Mouse (Mus musculus) telencephalon, adult 2 months (tissue): ENCODE results near the gene Dqx1.

Source experiments
- DNase-seq: peaks from one replicate; pipeline ENCODE4 v3.0.0-alpha.2; 2011; ENCODE audit warnings: low read depth, low spot score

Dqx1 gene

DNA sequence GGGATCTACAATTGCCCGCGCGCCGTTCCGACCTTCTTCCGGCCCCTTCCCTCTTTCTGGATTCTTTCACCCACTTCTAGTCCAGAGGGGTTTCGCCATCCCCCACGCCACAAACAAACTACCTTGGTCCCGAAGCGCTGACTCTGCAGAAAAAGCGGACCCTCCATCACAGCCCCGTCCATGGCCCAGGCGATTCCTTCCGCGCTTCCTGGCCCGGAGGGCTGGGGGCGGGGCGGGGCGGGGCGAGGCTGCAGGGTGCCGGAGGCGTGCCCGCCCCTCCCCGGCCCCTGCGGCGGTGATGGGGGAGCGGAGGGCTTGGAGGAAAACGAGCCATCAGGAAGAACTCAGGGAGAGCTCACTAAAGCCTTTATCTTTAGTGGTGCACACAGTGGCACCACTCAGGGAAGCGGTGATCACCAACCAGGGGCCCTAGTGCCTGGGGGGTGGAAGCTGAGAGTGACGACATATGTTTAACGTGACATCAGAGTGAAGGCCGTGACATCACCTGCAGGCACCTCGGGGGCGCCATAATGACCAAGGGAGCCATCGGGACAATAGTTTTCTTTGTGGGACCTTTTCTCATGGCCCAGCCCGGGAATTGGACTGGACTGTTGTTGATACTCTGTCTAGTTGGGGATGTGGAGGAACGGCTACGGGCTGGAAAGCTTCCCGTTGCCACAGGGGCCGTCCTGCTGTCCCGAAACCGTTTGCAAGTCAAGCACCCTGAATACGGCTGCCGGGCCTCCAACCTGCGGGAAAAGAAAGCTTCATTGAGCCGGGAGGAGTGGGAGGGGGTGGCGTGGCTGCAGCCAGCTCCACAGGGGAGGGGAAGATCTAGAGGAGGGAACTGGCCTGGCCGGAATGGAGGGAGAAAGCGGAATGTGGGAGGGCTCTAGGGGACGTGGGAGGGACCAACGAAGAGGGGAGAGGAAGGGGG is 24.1 kb upstream of the Dqx1 start, which contains the start of the genes Dok1 and Loxl3:
Dok1 (minus strand) TSS at position 223 of the 937 bp plus-strand sequence.
Loxl3 (plus strand) TSS at position 925 of the 937 bp plus-strand sequence.
- no peak for DNase-seq

DNA sequence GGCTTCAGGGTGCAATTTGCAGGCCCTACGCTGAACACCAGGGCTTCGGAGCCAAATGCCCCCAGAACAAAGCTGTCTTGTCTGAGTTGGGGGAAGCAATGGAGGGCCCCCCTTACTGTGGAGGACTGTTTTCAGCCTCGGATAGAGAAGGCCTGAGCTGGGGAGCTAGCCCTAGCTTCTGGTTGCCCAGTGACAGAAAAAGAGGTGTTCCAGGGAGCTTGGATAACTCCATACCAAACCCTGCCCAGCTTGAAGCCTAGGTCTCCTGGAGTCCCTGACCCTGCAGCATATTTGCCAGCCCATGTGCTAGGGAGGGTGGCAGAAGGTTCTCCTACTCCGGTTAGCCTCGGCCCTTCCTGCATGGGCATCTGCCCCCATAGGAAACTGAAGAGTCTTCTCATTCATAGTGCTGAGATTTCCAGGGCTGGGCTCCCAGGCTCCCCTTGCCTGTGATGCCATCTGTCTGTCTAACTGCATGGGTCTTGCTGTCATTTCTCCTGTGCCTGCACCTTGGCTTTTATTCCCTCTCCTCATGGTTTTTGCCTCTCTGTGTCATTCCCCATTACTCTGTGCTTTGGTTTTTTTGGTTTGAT is 23.1 kb upstream of the Dqx1 start:
- no peak for DNase-seq

DNA sequence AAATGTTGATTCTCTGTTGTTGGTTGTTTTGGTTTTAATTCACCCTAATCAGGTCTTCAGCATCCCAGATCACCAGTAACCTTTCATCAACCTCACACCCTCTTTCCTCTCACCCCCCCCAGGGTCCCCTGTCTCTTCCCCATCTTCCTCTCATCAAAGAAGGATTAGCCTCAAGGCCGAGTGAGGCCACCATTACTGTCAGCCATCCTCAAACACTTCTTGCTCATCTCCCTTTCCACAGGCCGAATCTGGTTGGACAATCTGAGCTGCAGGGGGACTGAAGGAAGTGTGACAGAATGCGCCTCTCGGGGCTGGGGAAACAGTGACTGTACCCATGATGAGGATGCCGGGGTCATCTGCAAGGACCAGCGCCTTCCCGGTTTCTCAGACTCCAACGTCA is 20.5 kb upstream of the Dqx1 start:
- DNase-seq: no peak

DNA sequence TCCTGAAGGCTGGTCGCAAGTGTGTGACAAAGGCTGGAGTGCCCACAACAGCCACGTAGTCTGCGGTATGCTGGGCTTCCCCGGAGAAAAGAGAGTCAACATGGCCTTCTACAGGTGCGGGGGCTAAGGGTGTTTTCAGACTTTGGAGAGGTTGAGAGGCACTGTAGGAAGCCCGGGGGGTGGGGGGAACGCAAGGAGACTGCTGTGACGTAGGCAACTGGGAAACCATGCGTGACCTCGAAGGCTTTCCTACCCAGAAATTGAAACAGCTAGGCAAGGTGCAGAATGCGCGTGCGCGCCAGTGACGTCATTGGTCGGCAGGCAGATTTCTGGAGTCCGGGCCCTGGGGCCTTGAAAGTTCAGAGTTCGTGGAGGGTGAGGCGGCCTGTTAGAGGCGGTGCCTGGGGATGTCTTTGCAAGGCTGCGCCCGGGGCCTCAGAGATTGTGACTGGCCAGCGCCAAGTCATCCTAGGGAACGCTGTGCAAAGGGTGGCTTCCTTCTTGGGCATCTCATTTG is 19.1 kb upstream of the Dqx1 start:
- DNase-seq: no peak

DNA sequence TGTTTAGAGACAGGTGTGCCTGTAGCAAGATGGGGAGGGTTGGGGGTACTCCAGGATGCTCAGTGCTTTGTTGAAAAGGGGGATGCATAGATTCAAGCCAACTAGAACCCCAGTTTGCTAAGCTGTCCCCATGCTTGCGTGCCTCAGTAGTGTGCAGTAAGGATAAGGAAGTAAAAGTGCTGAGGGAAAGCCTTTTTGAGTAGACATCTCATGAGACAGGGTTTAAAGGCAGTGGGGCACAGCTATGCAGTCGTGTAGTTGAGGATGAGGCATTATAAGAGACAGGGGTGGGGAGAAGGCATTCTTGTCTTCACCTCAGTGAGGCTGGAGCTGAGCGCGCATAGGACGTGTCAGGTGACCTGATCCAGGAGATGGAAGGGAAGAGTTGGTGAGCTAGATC is 17.0 kb upstream of the Dqx1 start:
- no peak for DNase-seq

DNA sequence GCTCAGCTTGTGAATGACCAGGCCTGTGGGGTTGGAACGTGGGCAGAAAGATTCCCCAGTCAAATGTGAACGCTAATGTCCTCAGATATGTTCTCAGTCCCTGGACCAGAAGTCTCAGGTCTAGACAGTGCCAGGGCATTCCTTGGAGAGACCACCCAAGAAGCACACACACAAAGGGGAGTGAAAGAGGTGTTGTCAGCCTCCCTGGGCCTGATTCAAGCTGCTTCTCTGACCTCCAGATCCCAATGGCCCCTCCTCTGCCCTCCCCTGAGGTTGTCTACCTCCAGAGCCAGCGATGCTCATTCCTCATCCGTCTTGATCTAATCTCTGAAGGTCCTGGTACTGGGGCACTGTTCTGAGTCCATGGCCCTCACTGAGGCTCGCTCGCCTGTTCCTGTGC is 14.1 kb upstream of the Dqx1 start:
- no peak for DNase-seq

DNA sequence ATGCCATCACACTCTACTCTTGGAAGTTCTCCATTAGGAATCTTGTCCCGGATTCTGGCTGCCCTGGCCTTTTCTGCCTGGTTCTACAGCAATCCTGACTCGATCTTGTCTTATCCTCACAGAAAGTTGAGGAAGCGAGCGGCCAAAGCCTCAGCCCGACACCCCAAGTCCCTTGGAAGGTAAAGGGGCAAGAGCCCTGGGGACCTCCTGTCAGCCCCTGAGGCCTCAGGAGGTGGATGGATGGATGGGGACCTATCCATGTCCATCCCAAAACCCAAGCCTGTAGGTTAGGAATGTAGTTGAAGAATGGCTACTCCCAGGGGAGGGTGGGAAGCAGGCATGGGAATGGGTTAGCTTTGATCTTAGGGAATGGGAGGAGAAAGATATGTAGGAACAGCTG is 13.7 kb upstream of the Dqx1 start:
- DNase-seq: no peak

DNA sequence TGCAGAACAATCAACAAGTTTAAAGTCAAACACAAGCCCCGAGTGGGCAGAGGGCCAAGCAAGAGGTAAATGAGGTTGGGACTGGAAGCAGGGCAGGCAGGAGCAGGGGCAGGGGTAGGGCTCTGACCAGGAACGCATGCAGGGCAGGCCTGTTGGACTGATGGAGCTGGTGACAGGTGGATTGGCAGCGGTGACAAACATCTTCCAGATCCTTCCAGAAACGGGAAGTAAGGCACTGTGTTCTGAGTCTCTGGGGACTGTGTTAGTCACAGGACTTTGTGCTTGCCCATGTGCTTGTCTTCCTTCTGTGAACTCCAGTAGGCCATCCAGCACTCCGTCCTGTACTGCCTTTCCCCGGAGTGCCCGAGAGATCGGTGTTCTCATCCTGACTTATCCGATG is 12.9 kb upstream of the Dqx1 start:
- no peak for DNase-seq

DNA sequence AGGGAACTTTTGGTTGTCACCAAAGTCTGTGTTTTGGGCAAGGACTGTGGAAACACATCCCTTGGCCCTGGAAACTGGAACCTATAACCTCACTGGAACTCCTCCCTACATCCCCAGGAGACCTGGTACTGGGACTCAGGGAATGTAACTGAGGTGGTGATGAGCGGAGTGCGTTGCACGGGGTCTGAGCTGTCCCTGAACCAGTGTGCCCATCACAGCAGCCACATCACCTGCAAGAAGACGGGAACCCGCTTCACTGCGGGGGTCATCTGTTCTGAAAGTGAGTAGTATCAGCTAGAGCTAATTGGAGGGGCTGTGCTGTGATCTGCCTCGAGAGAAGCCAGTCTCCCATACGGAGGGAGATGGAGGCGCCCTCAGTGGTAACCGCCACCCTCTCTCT is 8.3 kb upstream of the Dqx1 start:
- no peak for DNase-seq

DNA sequence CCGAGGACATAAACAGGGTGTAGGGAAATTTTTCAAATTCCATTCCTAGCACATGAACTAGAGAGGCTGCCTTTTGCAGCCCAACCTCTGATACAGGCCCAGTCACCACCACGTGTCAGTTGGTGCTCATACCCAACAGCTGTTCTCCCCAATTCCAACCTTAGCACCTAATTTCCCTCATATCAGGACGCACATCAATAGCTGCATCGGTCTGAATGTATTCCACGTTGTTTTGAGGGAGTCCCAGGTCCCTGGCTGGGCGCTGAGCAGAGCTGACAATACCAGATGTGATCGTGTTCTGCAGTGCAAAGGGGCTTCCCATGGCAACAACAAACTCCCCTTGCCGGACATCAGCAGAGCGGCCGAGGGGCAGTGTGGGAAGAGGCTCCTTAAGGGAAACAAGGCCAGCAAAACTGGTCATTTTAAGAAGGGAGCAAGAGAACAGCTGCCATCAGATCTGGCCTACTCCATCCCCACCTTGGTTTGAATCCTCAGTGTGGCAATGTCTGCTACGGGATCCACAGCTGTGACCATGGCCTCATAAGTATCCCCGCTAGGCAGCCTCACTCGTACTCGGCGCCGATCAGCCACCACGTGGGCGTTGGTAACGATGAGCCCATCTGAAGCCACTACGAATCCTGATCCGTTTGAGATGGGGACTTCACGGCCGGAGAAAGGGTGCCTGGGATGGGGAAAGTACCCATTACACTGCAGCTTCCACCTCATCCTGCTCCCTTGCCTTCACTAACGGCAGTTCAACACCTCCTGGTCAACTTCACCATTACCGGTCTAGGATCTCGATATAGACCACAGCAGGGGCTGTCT is 4.3 kb upstream of the Dqx1 start:
- no peak for DNase-seq

DNA sequence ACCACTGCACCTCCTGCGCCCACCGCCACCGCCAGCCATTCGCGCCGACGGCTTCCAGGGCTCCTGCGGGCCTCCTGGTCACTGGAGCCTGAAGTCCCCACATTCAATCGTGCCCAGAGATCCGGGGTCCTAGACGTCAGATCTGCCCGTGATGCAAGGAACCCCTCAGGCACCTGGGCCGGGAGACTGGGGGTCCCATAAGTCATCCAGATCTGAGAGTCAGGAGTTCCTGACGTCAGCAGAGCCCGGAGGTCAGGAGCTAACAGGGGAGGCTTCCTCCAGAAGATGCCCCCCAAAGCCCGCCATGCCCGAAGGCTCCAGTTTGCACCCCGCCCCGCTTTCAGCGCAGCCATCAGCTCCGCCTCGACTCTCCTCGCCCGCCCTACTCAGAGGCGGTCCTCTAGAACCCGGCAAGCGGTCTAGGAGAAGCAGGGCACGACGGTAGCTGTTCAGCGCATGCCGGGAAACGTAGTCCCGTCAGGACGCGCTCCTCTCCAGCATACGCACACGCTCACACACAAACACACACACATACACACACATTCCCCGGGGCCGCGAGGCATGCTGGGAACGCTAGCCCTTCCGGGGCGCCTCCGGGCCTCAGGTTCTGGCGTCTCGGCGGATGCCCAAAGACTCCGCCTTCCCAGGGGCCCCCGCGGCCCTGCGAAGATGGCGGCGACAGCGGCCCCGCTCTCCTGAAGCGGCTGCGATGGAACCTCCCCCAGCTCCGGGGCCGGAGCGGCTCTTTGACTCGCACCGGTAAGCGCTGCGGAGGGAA is 3.4 kb upstream of the Dqx1 start, which contains the start of gene Aup1:
Aup1 (plus strand) TSS at position 448 of the 778 bp plus-strand sequence.
- peak; percentile 99 for DNase-seq

DNA sequence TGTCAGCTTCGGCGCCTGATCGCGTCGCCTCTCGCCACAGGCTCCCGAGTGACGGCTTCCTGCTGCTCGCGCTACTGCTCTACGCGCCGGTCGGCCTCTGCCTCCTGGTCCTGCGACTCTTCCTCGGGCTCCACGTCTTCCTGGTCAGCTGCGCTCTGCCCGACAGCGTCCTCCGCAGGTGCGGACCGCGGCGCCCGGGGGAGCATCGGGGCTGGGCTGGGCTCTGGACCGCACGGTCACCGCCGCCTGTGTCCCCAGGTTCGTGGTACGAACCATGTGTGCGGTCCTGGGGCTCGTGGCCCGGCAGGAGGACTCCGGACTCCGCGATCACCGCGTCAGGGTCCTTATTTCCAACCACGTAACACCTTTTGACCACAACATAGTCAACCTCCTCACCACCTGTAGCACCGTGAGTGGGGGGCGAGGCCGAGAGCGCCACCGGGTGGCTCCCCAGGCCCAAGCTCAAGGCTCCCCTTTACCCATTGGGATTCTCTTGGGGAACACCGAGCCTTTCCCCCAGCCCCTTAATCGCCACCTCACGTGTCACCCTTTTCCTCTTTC is 2.7 kb upstream of the Dqx1 start, which contains the start of gene Htra2:
Htra2 (minus strand) TSS at position 403 of the 561 bp plus-strand sequence.
- DNase-seq: no peak

DNA sequence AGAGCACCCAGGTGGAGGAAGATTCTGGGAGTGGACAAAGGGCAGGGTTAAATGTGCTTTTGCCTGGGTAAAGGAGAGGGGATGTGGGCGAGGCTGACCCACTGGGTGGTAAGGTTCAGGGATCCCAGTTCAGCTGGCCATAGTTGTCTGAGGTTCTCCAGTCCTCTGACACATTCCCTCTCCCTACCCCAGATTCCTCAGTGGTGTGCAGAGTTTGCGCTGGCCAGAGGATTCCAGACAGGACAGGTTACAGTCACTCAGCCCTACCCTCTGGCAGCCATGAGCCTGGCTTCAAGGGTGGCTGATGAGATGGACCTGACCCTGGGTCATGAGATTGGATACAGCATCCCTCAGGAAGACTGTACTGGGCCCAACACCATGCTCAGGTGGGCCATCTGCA is 1.1 kb downstream of the Dqx1 start:
- DNase-seq: no peak

DNA sequence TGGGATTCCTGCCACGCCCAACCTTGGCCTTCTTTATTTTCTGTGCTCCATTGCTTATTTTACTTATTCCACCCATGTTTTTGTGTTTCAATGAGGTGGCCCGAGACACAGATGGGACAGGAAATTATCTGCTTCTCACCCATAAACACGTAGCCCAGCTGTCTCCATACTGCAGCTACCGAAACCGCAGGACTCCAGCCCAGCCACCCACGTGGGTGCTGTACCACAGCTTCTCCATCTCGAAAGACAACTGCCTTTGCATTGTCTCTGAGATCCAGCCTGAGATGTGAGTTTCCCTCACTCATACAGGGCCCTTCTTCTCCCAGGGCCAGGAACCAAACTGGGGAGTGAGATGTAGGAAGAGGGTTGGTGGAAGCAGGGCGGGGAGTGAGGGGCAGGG is 8.4 kb downstream of the Dqx1 start:
- DNase-seq: no peak

DNA sequence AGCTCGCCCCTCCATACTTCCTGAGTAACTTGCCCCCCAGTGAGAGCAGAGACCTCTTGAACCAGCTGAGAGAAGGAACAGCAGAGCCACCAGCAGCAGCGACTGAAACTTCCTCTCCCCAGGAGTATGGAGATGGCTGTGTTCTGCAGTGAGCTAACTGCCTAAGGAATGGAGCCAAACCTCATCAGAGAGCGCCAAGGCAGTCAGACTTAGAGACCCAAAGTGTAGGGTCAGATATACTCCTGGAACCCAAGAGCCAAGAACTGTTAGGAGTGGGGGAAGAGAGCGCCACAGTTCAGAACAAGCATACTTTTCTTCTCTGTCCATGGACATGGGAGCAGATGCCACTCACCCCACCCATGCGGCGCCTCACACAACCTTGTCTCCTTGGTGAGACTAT is 8.8 kb downstream of the Dqx1 start:
- DNase-seq: no peak

DNA sequence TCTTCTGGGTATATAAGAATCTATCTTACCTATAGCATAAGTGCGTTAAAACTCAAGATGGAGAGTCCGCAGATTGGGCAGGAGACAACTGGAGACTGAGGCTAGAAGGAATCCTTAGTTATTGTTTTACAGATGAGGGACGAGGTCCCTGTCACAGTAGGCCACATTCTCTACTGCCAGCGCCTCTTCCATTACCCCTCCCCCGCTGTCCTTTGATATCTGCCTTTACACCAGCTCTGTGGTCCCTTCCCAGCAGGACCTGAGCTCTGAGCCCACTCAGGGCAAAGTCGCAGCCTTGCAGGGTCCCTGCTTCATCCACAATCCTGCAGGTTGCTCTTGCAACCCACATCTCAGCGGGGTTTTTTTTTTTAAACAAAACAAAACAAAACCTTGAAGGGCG is 10.6 kb downstream of the Dqx1 start:
- no peak for DNase-seq

DNA sequence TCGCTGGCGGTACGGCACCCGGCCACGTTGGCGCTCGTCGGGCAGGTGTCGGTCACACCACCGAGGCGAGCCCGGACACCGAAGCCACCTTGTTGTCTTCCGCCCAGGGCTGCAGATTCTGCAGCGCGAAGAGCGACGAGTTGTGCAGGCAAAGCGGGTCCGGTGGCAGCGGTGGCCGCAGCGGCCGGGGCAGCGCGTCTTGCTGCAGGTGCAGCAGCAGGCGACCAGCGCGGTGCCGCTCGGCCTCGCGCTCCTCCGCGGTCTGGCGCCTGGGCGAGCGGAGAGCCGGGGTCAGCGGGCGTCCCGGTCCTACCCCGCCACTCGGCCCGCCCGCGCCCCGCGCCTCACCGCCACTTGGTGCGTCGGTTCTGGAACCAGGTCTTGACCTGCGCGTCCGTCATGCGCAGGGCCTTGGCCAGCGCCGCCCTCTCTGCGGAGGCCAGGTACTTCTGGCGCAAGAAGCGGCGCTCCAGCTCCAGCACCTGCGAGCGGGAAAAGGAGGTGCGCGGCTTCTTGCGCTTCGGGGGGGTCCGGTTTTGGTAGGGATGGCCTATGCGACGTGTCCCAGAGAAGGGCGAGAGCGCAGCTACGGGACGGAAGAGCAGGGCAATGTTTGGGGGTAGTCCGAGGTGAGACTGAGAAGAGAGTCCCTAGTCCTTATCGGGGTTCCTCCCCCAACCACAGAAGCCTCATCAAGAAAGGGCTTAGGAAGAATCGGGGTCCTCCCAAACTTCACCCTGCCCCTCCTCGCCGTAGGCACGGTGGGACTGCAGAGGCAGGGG is 11.3 kb downstream of the Dqx1 start:
- no peak for DNase-seq

DNA sequence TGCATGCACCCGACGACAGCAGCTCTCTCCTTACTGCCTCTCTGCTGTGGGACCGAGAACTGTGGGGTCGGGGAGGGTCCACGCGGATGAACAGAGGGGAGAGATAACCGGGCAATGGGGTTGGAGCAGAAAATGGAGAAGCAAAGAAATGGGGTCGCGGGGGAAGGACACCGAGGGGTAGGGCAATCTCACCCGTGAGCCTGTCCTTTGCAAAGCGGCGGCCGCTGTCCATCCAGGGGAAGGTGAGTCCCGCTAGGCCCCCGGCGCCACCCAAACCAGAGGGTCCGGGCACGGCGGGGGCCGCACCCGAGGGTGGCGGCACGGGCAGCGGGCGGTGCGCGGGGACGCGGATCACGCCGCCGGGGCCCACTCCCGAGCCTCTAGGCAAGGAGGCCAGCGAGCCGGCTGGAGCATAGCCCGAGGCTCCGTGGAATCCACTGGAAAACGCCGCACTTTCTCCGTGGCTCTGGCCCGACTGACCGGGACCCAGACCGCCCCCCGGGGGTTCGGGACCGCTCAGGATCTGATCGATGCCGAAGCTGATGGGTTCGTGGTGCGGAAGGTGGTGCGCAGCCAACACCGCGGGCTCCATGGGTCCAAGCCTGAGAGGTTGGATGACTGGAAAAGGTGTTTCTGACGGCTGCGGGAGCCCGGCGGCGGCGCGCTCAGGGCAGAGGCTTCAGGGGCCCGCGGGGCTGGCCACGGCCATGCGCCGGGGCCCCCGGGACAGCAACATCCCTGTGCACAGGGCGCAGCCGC is 12.0 kb downstream of the Dqx1 start:
- DNase-seq: no peak

DNA sequence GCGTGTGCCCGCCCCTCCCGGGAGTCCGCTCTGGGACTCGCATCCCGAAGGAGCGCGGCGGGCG is 12.4 kb downstream of the Dqx1 start, which contains the start of gene Tlx2:
Tlx2 (minus strand) TSS at position 47 of the 64 bp plus-strand sequence.
- DNase-seq: no peak
